Mouse (Mus musculus): ENCODE results near the gene Cbln3. TPM values are rescaled to one million over a fixed set of nuclear protein-coding genes. Genes with fewer than 3 reads are reported as not detected.

Gene Cbln3
- polyA plus RNA-seq, 1 experiment from 2014 or later, result 0.17 TPM

DNA sequence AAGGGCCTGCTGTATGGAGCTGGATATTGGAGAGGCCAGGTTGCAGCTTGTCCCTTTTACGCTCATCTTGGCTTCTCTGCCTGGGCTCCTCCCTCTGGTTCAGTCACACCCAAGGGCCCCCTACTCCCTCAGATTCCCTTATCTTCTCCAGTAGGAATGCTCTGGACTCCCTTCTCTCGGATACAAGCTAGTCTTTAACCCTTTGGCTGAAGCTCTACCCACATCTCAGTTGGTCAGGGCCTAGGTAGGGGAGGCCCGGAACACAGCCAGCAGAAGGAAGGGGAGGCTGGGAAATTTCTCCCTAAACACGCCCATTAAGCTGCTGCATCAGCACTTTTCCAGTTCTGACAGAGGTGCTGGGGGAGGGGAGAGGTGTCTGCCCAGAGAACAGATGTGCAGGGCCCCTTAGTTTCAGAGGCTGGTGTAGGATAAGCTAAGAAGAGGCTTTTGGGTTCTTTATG, 29.1 kb downstream of the Cbln3 start:
- Histone ChIP-seq H3K9ac (ENCODE audit: low read depth, low read length) (peak overlapping the region; percentile 84), H3K4me2 (ENCODE audit: low read depth, low read length) (peak overlapping the region; percentile 78), H3K4me1 (ENCODE audit: control insufficient read depth, insufficient read depth, low read length) (peaks cover 43% of the 10 kb centered on the region), H3K27ac (ENCODE audit: low read length) (peak overlapping the region; percentile 97), H3K9me3 (ENCODE audit: control insufficient read depth, low read length) (no peaks in the 10 kb centered on the region), H3K36me3 (ENCODE audit: control insufficient read depth, insufficient read depth, low read length) (no peaks in the 10 kb centered on the region), H3K27me3 (replicated peaks; ENCODE audit: control insufficient read depth, insufficient read depth, low read length) (no peaks in the 10 kb centered on the region), H3K4me3 (ENCODE audit: low read length) (peak overlapping the region; percentile 73)
- peak; percentile 62 for ATAC-seq
- WGBS, result 0% methylated on average over 4 of the region's 4 CpGs

DNA sequence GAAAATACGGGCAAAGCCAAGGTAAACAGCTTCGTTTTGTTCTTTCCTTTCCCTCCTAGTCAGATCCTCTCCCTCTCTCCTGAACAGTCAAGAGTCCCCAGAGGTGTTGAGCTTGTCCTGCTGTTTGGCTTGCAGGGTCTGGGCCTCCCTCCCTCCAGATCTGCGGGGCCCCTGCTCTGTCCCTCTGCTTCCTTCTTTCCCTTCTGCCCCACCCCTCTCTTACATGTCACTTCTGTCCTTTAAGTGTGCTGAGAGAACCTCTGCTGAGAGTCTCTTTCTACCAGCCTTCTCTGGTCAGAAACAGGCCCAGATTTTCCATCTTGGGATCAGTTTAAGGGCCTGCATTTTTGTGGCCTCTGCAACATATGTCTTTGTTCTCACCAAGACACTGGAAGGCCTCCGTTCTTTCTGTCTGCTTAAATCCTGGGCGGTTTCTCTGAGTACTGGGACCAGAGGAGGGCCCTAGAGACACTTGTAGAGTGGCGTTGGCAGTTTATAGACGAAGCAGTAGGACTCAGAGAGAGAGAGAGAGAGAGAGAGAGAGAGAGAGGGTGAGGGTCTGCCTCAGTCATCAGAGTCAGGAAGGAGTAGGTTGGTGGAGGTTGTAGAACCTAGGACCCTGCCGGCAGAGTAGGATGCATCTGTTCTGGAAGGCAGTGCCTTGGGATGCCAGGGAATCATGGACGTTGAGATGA, 29.6 kb downstream of the Cbln3 start:
- Histone ChIP-seq H3K36me3 (ENCODE audit: control insufficient read depth, insufficient read depth, low read length) (no peaks in the 10 kb centered on the region), H3K27ac (ENCODE audit: low read length) (peak overlapping the region; percentile 97), H3K4me3 (ENCODE audit: low read length) (peak overlapping the region; percentile 73), H3K27me3 (replicated peaks; ENCODE audit: control insufficient read depth, insufficient read depth, low read length) (no peaks in the 10 kb centered on the region), H3K4me1 (ENCODE audit: control insufficient read depth, insufficient read depth, low read length) (peaks cover 43% of the 10 kb centered on the region), H3K9ac (ENCODE audit: low read depth, low read length) (peak overlapping the region; percentile 84), H3K4me2 (ENCODE audit: low read depth, low read length) (peak overlapping the region; percentile 78), H3K9me3 (ENCODE audit: control insufficient read depth, low read length) (no peaks in the 10 kb centered on the region)
- WGBS, result 0% methylated on average over 9 of the region's 9 CpGs
- peak; percentile 62 for ATAC-seq

DNA sequence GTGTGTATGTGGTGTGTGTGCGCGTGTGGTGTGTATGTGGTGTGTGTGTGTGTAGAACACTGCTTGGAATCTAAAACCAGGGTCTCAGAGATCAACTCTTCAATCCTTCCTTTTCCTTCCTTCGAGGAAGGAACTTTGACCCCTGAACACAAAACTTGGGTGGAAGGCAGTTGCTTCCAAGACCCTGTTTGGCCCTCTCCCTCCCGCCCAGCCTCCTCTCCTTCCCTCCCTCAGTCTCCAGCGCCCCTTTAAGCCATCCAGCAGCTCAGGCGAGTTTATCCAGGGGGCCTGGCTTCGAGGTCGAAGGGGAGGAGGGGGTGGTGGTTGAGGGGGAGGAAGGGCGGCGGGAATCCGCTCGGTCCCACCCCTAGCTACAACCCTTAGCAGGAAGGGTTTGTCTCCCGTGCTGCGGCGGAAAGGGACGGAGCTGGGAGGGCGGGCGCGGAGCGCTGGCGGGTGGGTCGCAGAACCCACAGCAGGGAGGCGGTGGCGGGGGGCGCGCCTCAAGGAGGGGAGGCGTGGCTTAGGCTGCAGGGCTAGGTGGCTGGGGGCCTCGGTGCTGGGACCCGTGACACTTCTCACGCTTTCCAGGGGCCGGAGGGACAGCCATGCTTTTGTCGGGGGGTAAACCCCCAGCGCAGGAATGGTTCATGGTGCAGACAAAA, 30.4 kb downstream of the Cbln3 start, which contains the start of gene Nynrin:
TSS of gene Nynrin (plus strand) at position 390 of the 665 bp plus-strand sequence.
- H3K27ac ChIP-seq (ENCODE audit: low read length), result peak within 1 kb of the TSS; percentile 97
- peak within 1 kb of the TSS; percentile 78 for H3K4me2 ChIP-seq (ENCODE audit: low read depth, low read length)
- H3K36me3 ChIP-seq (ENCODE audit: control insufficient read depth, insufficient read depth, low read length), result no peaks in the 10 kb centered on the region
- no peaks in the 10 kb centered on the region for H3K9me3 ChIP-seq (ENCODE audit: control insufficient read depth, low read length)
- ATAC-seq, result peak; percentile 87
- H3K27me3 ChIP-seq (replicated peaks; ENCODE audit: control insufficient read depth, insufficient read depth, low read length), result no peaks in the 10 kb centered on the region
- WGBS, result under 1% methylated on average over 32 of the region's 33 CpGs
- peak within 1 kb of the TSS; percentile 84 for H3K9ac ChIP-seq (ENCODE audit: low read depth, low read length)
- peaks cover 43% of the 10 kb centered on the region for H3K4me1 ChIP-seq (ENCODE audit: control insufficient read depth, insufficient read depth, low read length)
- H3K4me3 ChIP-seq (ENCODE audit: low read length), result peak within 1 kb of the TSS; percentile 73

DNA sequence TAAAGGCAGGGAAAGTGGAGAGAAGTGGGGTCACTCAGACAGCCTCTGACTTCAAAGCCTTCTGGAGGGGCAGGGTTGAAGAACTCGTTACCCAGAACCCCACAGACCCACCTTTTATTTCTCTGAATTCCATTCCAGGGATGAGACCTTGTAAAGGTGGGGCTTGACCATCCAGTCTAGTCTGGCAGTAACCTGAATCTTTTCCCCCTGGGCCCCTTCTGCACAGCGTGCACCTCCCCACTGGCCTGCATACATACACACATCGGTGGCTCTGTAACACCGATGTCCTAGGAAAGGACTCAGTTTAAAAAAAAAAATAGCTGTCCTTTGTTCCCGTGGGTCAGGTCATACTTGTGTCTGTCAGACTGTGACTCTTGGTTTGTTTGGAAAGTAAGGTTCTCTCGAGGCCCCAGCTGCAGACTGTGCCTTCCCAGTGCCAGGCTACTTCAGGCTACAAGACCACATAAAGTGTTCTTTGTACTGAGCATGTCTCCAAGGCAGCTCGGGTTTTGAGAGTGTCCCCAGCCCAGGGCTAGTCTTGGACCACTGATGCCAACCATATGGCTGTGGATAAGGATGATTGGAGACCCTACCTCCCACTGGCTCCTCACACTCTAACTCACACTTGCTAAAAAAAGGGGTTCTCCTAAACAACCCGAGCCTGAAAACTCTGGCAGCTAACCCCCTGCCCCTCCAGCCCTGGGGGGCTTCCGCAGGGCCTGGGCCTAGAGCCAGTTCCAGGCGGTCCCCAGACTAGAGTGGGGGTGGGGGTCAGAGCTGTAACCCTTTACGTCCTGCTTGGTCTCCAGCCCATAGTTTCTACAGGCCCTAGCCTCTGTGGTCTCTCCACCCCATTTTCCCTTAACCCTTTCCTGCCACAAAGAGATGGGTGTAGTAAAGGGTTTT, 31.3 kb downstream of the Cbln3 start:
- peak; percentile 55 for ATAC-seq
- Histone ChIP-seq H3K9me3 (ENCODE audit: control insufficient read depth, low read length) (no peaks in the 10 kb centered on the region), H3K36me3 (ENCODE audit: control insufficient read depth, insufficient read depth, low read length) (no peaks in the 10 kb centered on the region), H3K27ac (ENCODE audit: low read length) (peak overlapping the region; percentile 97), H3K4me2 (ENCODE audit: low read depth, low read length) (peak overlapping the region; percentile 78), H3K4me3 (ENCODE audit: low read length) (peak overlapping the region; percentile 73), H3K9ac (ENCODE audit: low read depth, low read length) (peak overlapping the region; percentile 84), H3K27me3 (replicated peaks; ENCODE audit: control insufficient read depth, insufficient read depth, low read length) (no peaks in the 10 kb centered on the region), H3K4me1 (ENCODE audit: control insufficient read depth, insufficient read depth, low read length) (peaks cover 41% of the 10 kb centered on the region)
- WGBS, result 5% methylated on average over 11 of the region's 11 CpGs

DNA sequence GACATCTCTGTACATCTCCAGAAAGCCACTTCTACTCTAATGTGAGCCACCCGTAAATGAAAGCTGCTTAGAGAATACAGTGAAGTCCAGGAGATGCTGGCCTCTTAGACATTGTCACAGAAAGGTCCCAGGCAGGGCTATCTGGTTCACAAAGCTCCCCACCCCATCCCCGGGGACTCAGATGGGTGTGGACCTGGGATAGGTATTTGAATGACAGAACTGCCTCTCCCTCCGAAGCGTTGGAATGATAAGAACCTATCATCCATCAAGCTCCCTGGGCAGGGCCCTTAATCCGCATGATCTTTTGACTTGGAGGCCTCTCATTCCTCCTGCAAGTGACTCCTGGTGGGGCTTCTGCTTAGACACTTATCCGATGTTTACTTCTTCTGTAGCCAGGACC, 33.3 kb downstream of the Cbln3 start:
- no peaks in the 10 kb centered on the region for H3K36me3 ChIP-seq (ENCODE audit: control insufficient read depth, insufficient read depth, low read length)
- H3K27me3 ChIP-seq (replicated peaks; ENCODE audit: control insufficient read depth, insufficient read depth, low read length), result no peaks in the 10 kb centered on the region
- H3K4me2 ChIP-seq (ENCODE audit: low read depth, low read length), result no peak overlapping the region
- H3K9me3 ChIP-seq (ENCODE audit: control insufficient read depth, low read length), result no peaks in the 10 kb centered on the region
- 45% methylated on average over 6 of the region's 6 CpGs for WGBS
- H3K4me3 ChIP-seq (ENCODE audit: low read length), result no peak overlapping the region
- no peak for ATAC-seq
- no peak overlapping the region for H3K27ac ChIP-seq (ENCODE audit: low read length)
- peaks cover 24% of the 10 kb centered on the region for H3K4me1 ChIP-seq (ENCODE audit: control insufficient read depth, insufficient read depth, low read length)
- no peak overlapping the region for H3K9ac ChIP-seq (ENCODE audit: low read depth, low read length)

GRCm38 (mm10) chr14:55845506-55846294, 38.5 kb downstream of the Cbln3 start:
- H3K27me3 ChIP-seq (replicated peaks; ENCODE audit: control insufficient read depth, insufficient read depth, low read length), result no peaks in the 10 kb centered on the region
- H3K4me2 ChIP-seq (ENCODE audit: low read depth, low read length), result no peak overlapping the region
- no peak overlapping the region for H3K9ac ChIP-seq (ENCODE audit: low read depth, low read length)
- H3K4me3 ChIP-seq (ENCODE audit: low read length), result no peak overlapping the region
- no peaks in the 10 kb centered on the region for H3K9me3 ChIP-seq (ENCODE audit: control insufficient read depth, low read length)
- H3K27ac ChIP-seq (ENCODE audit: low read length), result no peak overlapping the region
- H3K4me1 ChIP-seq (ENCODE audit: control insufficient read depth, insufficient read depth, low read length), result 0 out of 2 replicates have a peak, but pooled peaks cover under 1% of the 10 kb centered on the region
- H3K36me3 ChIP-seq (ENCODE audit: control insufficient read depth, insufficient read depth, low read length), result no peaks in the 10 kb centered on the region
- WGBS, result 55% methylated on average over 9 of the region's 9 CpGs
- ATAC-seq, result no peak

DNA sequence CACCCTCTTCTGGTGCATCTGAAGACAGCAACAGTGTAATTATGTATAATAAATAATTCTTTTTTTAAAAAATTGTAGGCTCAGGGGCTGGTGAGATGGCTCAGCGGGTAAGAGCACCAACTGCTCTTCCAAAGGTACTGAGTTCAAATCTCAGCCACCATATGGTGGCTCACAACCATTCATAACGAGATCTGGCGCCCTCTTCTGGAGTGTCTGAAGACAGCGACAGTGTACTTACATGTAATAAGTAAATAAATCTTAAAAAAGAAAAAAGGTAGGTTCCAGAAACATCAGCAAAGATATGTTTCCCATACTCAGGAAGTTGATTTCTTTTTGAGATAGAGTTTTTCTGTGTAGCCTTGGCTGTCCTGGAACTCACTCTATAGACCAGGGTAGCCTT, 41.4 kb downstream of the Cbln3 start:
- Histone ChIP-seq H3K36me3 (ENCODE audit: control insufficient read depth, insufficient read depth, low read length) (no peaks in the 10 kb centered on the region), H3K4me3 (ENCODE audit: low read length) (no peak overlapping the region), H3K27ac (ENCODE audit: low read length) (no peak overlapping the region), H3K27me3 (replicated peaks; ENCODE audit: control insufficient read depth, insufficient read depth, low read length) (no peaks in the 10 kb centered on the region), H3K4me1 (ENCODE audit: control insufficient read depth, insufficient read depth, low read length) (no peaks in the 10 kb centered on the region), H3K9ac (ENCODE audit: low read depth, low read length) (no peak overlapping the region), H3K4me2 (ENCODE audit: low read depth, low read length) (no peak overlapping the region), H3K9me3 (ENCODE audit: control insufficient read depth, low read length) (no peaks in the 10 kb centered on the region)
- ATAC-seq, result no peak
- WGBS, result 75% methylated on average over 4 of the region's 4 CpGs

GRCm38 (mm10) chr14:55840853-55841366, 43.3 kb downstream of the Cbln3 start:
- Histone ChIP-seq H3K9me3 (ENCODE audit: control insufficient read depth, low read length) (no peaks in the 10 kb centered on the region), H3K4me1 (ENCODE audit: control insufficient read depth, insufficient read depth, low read length) (no peaks in the 10 kb centered on the region), H3K27me3 (replicated peaks; ENCODE audit: control insufficient read depth, insufficient read depth, low read length) (no peaks in the 10 kb centered on the region), H3K9ac (ENCODE audit: low read depth, low read length) (no peak overlapping the region), H3K4me2 (ENCODE audit: low read depth, low read length) (no peak overlapping the region), H3K36me3 (ENCODE audit: control insufficient read depth, insufficient read depth, low read length) (no peaks in the 10 kb centered on the region), H3K4me3 (ENCODE audit: low read length) (no peak overlapping the region), H3K27ac (ENCODE audit: low read length) (no peak overlapping the region)
- no peak for ATAC-seq
- WGBS, result 64% methylated on average over 4 of the region's 4 CpGs
